Mouse (Mus musculus) embryo, embryonic 9.5 days (tissue): ENCODE results near the gene Cog1.
A peak's percentile ranks its signal among the peaks of the same experiment; 100 is the strongest.

Experiments
- DNase-seq: peaks from one replicate; pipeline ENCODE4 v3.0.0-alpha.2; 2017; ENCODE audit errors: extremely low spot score

Cog1 gene

DNA sequence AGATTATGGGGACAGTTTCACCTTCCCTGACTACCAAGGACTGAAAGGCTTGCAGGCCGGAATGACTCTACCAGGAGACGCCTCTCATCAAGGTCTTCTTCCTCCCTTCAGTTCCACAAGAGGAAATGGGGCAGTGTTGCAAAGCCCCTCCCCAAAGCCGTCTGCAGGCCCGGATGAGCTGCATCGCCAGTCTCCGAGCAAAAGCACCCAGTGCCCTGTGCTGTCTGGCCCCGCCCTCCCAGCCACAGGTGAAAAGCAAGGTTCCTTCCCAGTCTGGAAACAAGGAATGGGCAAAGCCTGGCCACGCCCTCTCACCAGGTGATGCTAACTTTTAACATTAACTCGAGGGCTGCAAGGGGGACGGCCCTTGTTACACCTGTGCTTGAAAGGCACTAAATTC lies 17.7 kb downstream of the Cog1 start:
- DNase-seq = no peak

DNA sequence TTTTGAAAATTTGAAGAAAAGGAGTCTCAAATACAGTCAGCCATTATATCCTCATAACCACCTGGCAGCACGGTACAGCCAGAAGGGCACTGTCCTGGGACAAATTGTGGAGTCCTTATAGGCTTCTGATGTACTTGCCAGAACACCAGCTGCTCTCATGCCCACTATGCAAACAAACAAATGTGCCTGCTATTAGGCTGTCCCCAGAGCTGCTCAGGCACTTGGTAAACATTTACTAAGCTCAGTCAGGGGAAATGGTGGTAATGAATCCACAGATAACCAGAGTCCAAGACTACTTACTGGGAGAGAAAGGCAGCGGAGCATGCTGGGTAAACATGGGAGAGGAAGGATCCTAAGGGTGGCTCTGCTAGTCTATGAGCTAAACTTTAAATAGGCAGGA lies 18.2 kb downstream of the Cog1 start:
- DNase-seq = no peak

DNA sequence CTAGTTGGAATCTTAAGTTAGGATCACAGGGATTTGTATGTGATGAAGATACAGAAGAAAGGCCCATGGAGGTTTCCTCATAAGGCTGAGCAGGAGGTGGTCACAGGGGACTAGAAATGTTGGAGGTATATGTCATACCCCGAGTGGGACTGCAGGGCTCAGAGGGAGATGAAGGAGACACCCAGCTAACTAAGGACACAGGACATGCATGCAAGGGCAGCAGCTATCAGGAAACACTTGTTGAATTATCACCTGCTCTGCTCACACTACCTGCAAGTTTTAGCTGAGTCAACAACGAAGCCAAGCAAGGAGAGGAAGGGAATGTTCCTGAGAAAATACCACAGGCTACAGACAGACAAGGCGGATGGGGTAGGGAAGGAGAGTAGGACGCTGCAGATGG lies 18.7 kb downstream of the Cog1 start:
- no peak for DNase-seq

DNA sequence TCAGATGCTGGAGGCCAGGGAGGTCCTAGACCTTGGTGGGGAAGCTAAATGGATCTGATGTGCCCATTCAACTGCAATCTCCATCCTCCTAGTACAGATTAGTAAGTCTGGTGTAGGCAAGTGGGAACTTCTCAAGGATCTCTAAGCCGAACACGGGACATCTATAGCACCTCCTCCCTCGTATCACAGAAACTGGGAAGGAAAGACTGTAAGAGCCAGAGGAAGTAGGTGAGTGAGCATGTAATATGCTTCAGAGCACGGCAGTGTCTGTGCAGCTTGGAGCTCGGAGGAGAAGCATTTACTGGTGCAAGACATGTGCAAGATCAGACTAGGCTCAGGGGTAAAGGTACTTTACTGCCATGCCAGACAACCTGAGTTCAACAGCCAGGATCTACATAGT lies 19.9 kb downstream of the Cog1 start:
- DNase-seq = no peak

DNA sequence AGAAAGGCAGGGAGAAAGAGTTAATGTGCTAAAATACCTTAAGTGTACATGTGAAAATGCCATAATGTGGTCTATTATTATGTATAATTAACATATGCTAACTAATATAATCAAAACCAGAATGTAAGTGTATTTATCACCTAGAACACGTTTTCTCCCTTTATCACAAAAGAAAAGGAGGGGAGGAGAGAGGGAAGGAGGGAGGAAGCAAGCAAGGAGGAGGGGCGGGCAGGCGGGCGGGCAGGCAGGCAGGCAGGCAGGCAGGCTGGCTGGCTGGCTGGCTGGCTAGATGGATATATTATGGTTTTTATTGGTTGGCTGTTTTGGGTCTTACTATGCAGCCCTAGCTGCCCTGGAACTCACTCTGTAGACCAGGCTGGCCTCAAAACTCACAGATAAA lies 20.7 kb downstream of the Cog1 start:
- DNase-seq = no peak

DNA sequence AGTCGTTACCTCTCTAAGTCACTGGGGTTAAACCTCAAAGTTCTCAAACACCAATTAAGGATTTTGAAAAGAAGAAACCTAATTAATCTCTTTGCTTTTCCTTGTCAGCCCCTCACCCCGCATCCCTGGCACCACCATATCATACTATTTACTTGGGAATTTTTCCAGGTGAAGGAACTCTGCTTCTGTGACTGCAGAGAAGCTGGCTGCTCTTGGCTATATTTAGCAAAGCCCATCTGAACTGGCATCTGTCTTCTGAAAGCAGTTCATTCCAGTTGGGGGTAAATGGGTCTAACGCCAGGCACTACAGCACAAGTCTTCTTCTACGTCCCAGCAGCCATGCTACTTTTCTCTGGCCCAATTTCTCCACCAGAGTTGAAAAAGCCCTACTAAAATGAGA lies 24.6 kb downstream of the Cog1 start:
- no peak for DNase-seq

DNA sequence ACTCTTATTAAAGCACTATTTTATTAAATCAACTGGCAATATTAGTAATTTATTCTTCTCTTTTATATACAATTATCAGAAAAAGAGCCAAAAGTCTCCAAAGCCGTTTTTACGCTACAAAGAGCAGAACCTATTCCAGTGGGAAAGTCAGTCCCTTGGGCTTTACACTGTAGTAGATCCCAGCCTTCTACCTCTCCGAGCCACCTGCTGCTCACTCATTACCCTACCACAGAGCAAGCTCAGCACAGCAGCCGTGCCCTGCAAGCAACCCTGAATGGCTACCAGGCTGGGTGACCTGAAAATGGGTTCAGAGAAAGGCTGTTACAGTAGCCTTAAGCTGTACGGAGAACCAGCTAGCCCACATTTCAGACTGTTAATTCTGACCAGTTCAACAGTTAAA lies 25.6 kb downstream of the Cog1 start:
- no peak for DNase-seq

DNA sequence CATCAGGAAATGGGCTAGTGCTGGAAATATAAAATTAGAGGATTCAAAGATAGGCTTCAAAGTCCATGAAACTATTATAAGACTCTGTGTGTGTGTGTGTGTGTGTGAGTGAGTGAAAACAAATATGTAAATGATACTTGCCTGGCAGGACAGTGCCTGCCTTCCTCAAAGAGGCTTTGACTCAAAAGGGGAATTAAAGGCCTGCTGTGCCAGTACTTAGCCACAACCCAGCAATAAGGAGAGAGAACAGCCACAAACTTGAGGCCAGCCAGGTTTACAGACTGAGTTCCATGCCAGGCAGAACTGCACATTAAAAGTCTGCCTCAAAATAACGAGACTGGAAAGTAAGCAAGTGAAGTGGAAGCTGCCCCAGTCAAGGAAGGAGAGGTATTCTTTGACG lies 27.9 kb downstream of the Cog1 start:
- no peak for DNase-seq

DNA sequence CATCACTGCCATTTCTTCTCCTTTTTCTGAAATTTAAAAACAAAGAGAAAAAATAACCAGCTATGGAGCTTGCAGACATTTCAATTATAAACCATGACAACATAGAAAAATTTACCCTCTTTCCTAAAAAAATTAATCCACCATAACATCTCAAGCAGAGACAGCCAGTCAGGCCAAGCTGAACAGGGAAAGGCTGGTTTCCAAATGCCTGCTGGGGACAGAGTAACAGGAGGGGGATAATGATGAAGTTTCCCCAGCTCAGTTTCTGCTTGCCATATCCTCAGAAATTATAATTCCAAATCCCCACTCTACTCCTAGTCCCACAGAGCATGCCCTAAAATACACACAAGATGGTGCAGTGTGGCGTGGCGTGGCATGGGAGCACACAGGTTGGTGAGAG lies 28.4 kb downstream of the Cog1 start:
- no peak for DNase-seq

DNA sequence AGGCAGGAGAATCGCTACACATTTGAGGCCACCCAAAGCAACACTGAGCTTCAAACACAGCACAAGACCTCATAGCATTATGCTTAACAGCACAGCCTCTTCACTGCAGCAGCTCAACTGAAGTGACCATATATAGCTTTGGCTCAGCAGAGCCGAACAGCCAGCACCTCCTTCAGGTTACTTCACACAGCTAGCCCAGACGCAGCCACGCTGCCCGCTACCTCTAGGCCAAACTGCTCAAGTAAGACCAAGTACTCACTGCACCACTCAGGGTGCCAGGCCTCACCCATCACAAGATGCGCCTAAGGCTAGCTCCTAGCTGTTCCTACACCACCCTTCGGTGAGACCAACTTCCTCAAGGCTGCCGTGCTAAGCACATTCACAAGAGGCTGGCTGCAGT lies 29.4 kb downstream of the Cog1 start:
- no peak for DNase-seq

DNA sequence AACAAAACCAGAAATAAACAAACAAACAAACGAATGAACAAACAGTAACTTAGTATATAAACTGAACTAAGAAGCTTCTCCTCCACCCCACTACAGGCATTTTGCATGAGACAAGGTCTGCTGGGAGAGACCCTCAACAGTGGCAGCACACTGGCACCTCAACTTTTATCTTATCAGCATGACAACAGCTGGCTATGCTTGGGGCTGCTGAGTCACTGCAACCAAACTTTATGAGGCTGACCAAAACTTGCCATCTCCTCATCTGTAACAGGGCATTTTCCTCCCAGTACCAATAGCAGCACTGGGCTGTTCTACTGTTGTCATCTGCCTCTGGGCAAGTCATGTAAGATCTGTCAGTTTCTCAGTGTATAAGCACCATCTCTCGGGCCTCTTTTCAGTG lies 32.0 kb downstream of the Cog1 start:
- DNase-seq = no peak

DNA sequence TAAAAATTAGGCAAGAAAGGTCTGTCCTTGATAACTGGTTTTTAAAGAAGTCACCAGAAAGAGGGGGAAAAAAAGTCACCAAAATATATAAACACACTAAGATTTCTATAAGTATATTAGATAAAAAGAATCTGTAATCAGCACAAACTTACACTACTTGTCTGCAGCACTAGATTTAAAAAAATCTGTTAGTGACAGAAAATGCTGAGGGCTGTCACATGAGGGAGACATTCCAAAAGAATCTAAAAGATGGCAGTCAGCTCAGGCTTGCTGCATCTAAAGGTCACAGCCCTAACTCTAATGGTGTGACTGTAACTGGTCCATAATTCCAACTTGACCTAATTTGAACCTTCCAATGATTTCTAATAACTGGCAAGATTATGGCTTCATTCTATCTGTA lies 33.0 kb downstream of the Cog1 start:
- DNase-seq = no peak

DNA sequence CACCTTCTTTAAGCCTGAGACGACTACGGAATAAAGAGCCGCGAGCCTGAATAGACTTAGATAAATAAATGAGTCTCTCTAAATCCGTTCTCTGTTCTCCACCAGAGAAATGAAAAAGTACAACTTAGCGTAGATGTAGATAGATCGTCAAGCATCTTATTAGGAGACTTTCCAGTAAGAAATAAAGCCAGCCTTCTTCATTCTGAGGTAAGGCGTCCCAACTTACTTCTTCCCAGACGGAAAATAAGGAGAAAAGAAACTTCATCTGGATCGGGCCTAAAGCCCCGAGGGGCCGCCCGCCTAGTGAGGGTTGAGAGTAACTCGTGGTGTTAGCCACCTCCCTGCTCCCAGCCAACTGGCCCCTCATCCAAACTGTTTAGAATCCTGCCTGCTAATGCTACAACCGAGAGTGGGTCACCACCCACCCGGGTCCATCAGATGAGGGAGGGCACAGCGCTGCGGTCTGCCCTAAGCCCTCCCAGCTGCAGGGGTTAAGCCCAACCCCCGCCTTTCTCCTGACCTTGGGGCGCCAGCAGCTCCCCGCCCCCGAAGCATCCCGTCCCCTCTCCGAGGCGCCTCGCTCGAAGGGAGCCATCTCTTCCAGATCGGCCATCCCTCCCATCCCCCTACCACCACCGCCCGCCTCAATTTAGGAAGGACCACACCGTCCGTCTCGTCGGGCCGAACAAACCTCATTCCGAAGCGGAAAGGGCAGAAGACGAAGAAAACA lies 34.1 kb downstream of the Cog1 start:
- peak; percentile 71 for DNase-seq

DNA sequence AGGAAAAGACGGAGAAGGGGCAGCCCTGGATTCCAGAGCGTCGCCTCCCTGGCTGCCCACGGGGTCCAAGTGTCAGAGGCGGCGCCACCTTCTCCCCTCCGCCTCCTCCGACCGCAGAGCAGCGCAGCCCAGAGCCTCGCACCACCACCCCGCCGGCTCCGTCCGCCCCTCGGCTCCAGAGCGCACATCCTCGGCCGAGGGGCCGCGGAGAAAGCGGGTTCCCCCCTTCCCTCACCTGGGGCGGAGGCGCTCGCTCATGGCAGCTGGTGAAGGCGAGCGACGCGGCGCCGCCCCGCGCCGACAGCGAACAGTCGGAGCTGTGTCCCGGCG lies 34.6 kb downstream of the Cog1 start:
- DNase-seq = no peak

DNA sequence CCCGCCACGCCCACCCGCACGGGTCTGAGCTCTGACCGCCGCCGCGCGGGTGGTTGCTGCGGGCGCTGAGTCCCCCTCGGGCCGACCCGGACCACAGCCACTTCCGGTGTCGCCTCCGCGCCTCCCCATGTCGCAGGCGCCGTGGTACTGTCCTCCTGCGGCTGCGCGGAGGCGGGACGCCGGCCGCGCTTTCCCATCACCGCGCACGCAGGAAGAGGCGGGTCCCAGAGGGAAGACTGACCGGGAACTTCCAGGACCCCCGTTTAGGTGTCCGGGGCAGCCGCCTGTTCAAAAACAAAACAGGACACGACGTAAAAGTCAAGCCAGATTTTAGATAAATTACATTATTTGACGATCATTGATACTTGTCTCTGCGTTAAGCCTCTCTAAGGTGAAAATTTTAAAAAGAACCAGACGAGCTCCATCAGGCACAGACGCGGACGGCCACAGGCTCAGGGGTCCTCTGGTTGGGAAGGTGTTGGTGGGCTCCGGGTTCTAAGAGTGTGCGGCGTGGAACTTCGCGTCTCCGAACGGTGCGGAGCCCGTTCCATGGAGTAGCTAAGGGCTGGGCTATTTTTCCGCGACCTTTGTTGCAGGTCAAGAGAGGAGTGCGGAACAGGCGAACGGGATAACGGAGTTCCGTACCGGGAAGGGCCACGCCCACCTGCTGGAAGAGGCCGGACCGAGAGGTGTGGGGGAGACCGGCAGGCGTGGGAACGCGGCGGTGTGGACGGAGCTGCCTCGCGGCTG lies 35.2 kb downstream of the Cog1 start, which contains the start of the genes Fam104a and D11Wsu47e:
TSS of gene Fam104a (minus strand) at position 199 of the 750 bp plus-strand sequence.
TSS of gene D11Wsu47e (plus strand) at position 456 of the 750 bp plus-strand sequence.
- DNase-seq = peak; percentile 96

DNA sequence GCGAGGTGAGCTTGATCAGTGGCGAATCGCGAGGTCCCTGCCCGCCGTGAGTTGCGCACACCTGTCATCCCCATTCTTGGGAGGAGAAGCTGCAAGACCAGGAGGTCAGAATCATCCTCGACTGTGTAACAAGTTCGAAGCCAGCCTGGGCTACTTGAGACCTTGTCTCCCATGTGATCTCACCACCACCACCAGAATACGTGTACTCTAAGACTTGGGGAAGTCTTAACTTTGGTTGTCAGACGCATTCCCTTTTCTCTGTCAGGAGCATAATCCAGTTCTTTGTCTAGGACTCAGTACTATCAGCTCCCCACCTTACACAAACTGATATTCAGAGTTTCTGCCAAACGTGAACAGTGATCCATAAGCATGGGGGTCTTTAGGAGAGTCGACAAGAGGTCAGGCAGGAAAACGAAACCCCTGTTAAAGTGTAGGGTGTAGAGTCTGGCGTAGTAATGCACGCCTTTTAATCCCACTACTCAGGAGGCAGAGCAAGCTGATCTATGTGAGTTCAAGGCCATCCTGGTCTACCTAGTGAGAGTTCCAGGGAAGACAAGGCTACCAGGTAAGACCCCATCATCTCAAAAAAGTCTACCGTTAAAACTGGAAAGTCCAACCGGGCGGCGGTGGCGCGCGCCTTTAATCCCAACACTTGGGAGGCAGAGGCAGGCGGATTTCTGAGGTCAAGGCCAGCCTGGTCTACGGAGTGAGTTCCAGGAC lies 35.9 kb downstream of the Cog1 start:
- no peak for DNase-seq

DNA sequence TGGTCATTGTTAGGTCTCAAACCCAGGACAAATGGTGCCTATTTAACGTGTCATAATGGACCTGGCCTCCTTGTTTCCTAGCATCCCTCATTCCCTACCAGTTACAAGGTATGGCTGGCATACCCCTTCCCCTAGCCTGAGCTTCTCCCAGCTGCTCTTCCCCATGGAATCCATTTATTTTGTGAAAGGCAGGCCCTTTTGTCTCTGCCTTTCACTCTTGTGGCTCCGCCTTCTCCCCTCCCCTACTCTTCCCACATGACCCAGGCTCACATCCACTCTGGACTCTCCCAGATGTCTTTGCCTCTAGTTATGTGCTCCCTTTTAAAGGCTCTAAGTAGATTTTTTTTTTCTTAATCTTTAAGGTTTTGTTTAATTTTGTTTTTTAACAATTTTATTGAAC lies 38.1 kb downstream of the Cog1 start:
- DNase-seq = no peak

DNA sequence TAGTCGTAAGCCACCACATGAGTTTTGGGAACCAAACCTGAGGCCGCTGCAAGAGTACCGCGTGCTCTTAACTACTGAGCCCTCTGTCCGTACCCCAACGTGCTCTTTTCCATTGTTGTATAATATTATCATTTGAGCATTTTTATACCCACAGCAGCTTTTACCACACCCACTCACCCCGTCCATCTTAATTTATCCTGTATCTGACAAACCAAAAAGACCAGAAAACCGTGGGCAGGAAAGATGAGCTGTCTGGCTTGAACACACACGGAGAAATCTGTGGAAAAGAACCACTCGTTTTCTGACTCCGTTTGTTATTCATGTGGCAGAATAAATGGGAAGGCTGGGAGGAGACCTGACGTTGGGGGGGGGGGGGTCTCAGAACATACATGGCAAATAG lies 41.5 kb downstream of the Cog1 start:
- DNase-seq = no peak

DNA sequence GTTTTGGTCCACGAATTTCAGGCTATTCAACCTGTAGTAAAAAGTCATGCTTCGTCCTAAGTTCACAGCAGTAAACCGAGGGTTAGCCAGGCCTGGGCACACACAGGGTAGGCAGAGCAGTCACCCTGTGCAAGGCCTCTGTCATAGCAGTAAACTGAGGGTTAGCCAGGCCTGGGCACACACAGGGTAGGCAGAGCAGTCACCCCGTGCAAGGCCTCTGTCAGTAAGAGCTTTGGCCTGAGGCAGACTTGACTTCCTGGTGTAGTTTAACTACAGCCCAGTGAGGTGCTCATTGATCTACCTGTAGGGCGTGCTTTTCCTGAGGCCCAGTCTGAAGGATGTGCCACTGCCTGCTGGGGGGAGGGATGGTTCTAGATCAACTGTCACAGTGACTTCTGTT lies 42.3 kb downstream of the Cog1 start:
- DNase-seq = no peak

DNA sequence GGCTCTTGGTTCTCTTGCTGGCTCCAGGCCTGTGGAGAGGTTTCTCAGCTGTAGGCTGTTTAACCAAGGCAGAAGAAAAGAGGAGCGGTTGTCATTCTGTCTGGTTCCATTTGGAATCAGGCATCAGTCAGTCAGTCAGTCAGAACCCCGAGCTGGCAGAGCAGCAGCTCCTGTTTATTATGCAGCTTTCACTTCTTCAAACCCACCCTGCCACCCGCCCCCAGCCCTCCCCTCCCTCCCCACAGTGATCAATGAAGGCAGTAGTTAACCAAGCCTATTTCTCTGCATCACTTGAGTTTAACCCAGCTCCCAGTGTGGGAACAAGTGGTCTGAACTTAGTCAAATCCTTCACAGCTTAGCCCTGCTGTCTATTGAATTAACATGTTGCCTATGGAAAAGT lies 42.9 kb downstream of the Cog1 start:
- DNase-seq = no peak

DNA sequence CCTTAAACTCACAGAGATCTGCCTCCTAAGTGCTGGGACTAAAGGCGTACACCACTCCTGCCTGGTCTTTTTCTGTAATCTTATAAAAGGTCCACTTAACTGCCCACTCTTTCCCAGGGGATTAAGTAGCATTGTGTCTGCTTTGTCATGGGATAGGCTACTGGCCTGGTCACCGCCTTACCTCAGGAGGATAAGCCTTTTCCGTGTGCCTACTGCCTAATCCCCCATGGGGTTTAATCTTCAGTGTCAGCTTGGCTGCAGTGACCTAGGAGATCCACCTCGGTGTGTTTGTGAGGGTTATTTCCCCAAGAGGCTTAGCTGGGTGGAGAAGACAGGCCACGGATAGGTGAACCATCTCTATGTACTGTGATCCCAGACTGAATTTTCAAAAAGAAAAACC lies 48.6 kb downstream of the Cog1 start:
- DNase-seq = no peak

DNA sequence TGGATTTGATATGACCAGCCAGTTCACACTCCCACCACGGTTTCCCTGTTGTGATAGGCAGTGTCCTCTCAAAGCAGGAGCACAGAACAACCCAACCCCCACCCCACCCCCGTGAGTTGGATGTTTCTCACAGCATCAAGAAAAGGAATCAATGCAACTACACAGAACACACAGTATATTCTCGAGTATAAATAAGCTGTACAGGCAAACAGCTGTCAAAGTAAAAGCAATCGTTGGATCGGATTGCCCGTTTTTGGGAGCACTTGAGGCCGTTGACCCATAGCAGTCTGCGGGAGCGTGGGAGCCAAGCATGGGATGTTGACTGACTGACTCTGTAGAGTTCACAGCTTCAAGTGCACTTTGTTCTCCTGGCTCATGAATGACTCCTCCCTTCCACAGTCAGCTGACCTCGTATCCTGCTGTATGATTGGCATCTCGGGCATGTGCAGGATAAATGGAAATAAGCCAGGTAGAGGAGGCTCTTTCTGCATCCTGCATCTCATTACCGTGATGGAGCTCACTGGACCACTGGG lies 49.1 kb downstream of the Cog1 start:
- no peak for DNase-seq

DNA sequence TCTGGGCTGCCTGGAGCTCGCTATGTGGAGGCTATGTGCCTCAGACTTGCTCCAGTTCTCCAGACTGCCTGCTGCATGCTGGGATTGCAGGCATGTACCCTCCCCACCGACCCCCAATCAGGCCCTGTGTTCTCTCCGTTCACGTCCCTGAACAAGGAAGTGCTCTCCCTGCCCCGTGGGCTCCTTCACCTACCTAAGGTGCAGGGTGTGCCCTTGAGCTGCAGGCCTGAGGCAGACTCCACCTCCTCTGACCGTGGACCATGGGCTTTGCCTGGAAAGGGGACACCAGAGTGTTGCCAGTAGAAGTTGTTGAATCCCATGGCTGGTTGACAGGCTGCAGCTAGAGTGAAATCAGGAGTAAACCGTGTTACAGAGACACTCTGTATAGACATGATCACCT lies 50.7 kb downstream of the Cog1 start:
- no peak for DNase-seq
